Mouse (Mus musculus) monocyte, adult 59 days (primary cell): ENCODE data around the gene Olfr314. TPM values are rescaled to one million over a fixed set of nuclear protein-coding genes. Genes with fewer than 3 reads are reported as not detected.

Experiments
- total RNA-seq, 2 experiments: library from RNA; stranded (reverse); gene quantifications; one replicate each; pipeline ENCODE4 v1.2.4; 2023

The Olfr314 gene
- not detected for total RNA-seq

GRCm38 (mm10) chr11:58782480-58783089 is at the start of gene Olfr314:
Gene Olfr314 (plus strand): TSS chr11:58782952.

GRCm38 (mm10) chr11:58738792-58739262 is 43.9 kb upstream of the Olfr314 start, which contains the start of gene Olfr317:
Gene Olfr317 (minus strand): TSS chr11:58739212.

GRCm38 (mm10) chr11:58752434-58752833 is 30.3 kb upstream of the Olfr314 start, which contains the start of gene Olfr316:
Gene Olfr316 (plus strand): TSS chr11:58752734.

GRCm38 (mm10) chr11:58772888-58773287 is 9.9 kb upstream of the Olfr314 start, which contains the start of gene Olfr315:
Gene Olfr315 (plus strand): TSS chr11:58773188.

GRCm38 (mm10) chr11:58801558-58802228 is 18.9 kb downstream of the Olfr314 start, which contains the start of gene Fam183b:
Gene Fam183b (minus strand): TSS chr11:58801960.

GRCm38 (mm10) chr11:58814700-58815099 is 31.9 kb downstream of the Olfr314 start, which contains the start of gene Olfr313:
Gene Olfr313 (plus strand): TSS chr11:58815000.

GRCm38 (mm10) chr11:58828937-58829336 is 46.2 kb downstream of the Olfr314 start, which contains the start of gene Olfr312:
Gene Olfr312 (plus strand): TSS chr11:58829237.

Other genes starting within 250 kb of the Olfr314 start
- not detected for gene Olfr330, start 248.1 kb upstream of the Olfr314 start, total RNA-seq
- gene Olfr329-ps, start 236.5 kb upstream of the Olfr314 start, total RNA-seq: not detected
- gene Olfr328, start 227.3 kb upstream of the Olfr314 start, total RNA-seq: under 1 TPM in 1 of 2 experiments, not detected in 1; 0.39 TPM
- not detected for gene Olfr224, start 212.4 kb upstream of the Olfr314 start, total RNA-seq
- gene Olfr325, start 205.2 kb upstream of the Olfr314 start, total RNA-seq: not detected
- not detected for gene Olfr324, start 187.8 kb upstream of the Olfr314 start, total RNA-seq
- not detected for gene 2210407C18Rik, start 166.9 kb upstream of the Olfr314 start, total RNA-seq
- gene Olfr323, start 152.5 kb upstream of the Olfr314 start, total RNA-seq: not detected
- not detected for gene Trim58, start 142.5 kb upstream of the Olfr314 start, total RNA-seq
- not detected for gene Olfr322, start 124.2 kb upstream of the Olfr314 start, total RNA-seq
- gene Olfr320, start 101.9 kb upstream of the Olfr314 start, total RNA-seq: not detected
- gene Olfr319, start 83.8 kb upstream of the Olfr314 start, total RNA-seq: not detected
- not detected for gene Olfr318, start 58.9 kb upstream of the Olfr314 start, total RNA-seq
- gene Olfr317, start 43.7 kb upstream of the Olfr314 start, total RNA-seq: not detected
- not detected for gene Olfr316, start 30.2 kb upstream of the Olfr314 start, total RNA-seq
- gene Olfr315, start 9.8 kb upstream of the Olfr314 start, total RNA-seq: not detected
- gene Fam183b, start 19.0 kb downstream of the Olfr314 start, total RNA-seq: not detected
- gene Olfr313, start 32.0 kb downstream of the Olfr314 start, total RNA-seq: not detected
- gene Olfr312, start 46.3 kb downstream of the Olfr314 start, total RNA-seq: not detected
- not detected for gene Olfr311, start 56.3 kb downstream of the Olfr314 start, total RNA-seq
- 1 to 10 TPM; 2.1 to 3.3 TPM for gene Gm12258, start 64.2 kb downstream of the Olfr314 start, total RNA-seq
- gene 2810021J22Rik, start 84.3 kb downstream of the Olfr314 start, total RNA-seq: 1 to 10 TPM; 2.8 to 2.9 TPM
- 1 to 10 TPM; 5.3 to 5.6 TPM for gene Zfp39, start 121.3 kb downstream of the Olfr314 start, total RNA-seq
- not detected for gene Btnl10, start 135.0 kb downstream of the Olfr314 start, total RNA-seq
- 10 to 100 TPM; 79.4 to 81.0 TPM for gene Rnf187, start 156.0 kb downstream of the Olfr314 start, total RNA-seq
- gene Hist3h2ba, start 166.0 kb downstream of the Olfr314 start, total RNA-seq: 1 to 10 TPM; 3.2 TPM
- gene Hist3h2a, start 171.7 kb downstream of the Olfr314 start, total RNA-seq: 10 to 100 TPM; 29.4 to 31.8 TPM
- gene Trim17, start 171.7 kb downstream of the Olfr314 start, total RNA-seq: under 1 TPM; 0.13 to 0.21 TPM
- 10 to 100 TPM; 40.7 to 41.1 TPM for gene Trim11, start 195.1 kb downstream of the Olfr314 start, total RNA-seq